Mouse (Mus musculus) right cerebral cortex, adult 2 months (tissue): ENCODE results near the gene Gbgt1.
"Not testable (repeated sequence)": the region's sequence is repeated elsewhere in the genome, so short reads cannot be mapped to it uniquely, and the experiment has no call there.

Experiments
- DNase-seq, 2 experiments: peaks; one replicate each; pipeline ENCODE4 v3.0.0; 2021 to 2022; ENCODE audit warnings: low spot score in 2 of 2

The Gbgt1 gene

GRCm38 (mm10) chr2:28496671-28497070 is at the start of gene Gbgt1:
TSS of gene Gbgt1 (plus strand) at chr2:28496891.
- no peak for DNase-seq

GRCm38 (mm10) chr2:28447315-28447670 is 49.4 kb upstream of the Gbgt1 start:
- no peak for DNase-seq

GRCm38 (mm10) chr2:28451663-28452062 is 45.0 kb upstream of the Gbgt1 start:
- DNase-seq = no peak

GRCm38 (mm10) chr2:28453539-28453938 is 43.2 kb upstream of the Gbgt1 start:
- no peak for DNase-seq

GRCm38 (mm10) chr2:28456616-28457015 is 40.1 kb upstream of the Gbgt1 start:
- no peak for DNase-seq

GRCm38 (mm10) chr2:28463919-28464318 is 32.8 kb upstream of the Gbgt1 start:
- peak; percentile 85 for DNase-seq

- DNase-seq = no peak
Observed at GRCm38 (mm10) chr2:28464919-28465318, 31.8 kb upstream of the Gbgt1 start.

GRCm38 (mm10) chr2:28465836-28466518 is 30.7 kb upstream of the Gbgt1 start, which contains the start of gene 1700007K13Rik:
TSS of gene 1700007K13Rik (minus strand) at chr2:28466332.
- peak; percentile 77 to 81 for DNase-seq

- DNase-seq = peak; percentile 85 to 86
Observed at GRCm38 (mm10) chr2:28467860-28468485, 28.7 kb upstream of the Gbgt1 start, which contains the start of gene Mrps2. TSS of gene Mrps2 (plus strand) at chr2:28468066.

- DNase-seq = peak in 1 of 2 experiments; percentile 2
Observed at GRCm38 (mm10) chr2:28468486-28469225, 28.0 kb upstream of the Gbgt1 start.

GRCm38 (mm10) chr2:28469461-28469860 is 27.2 kb upstream of the Gbgt1 start:
- peak in 1 of 2 experiments; percentile 2 for DNase-seq

- DNase-seq = no peak
Observed at GRCm38 (mm10) chr2:28470591-28470990, 26.1 kb upstream of the Gbgt1 start.

GRCm38 (mm10) chr2:28472011-28472410 is 24.7 kb upstream of the Gbgt1 start:
- DNase-seq = not testable (repeated sequence)

- not testable (repeated sequence) for DNase-seq
Observed at GRCm38 (mm10) chr2:28477993-28478392, 18.7 kb upstream of the Gbgt1 start.

GRCm38 (mm10) chr2:28479208-28480204 is 17.2 kb upstream of the Gbgt1 start:
- DNase-seq = no peak

GRCm38 (mm10) chr2:28483861-28484260 is 12.8 kb upstream of the Gbgt1 start:
- DNase-seq = no peak

GRCm38 (mm10) chr2:28494521-28494920 is 2.2 kb upstream of the Gbgt1 start:
- no peak for DNase-seq

GRCm38 (mm10) chr2:28495207-28495756 is 1.4 kb upstream of the Gbgt1 start:
- peak; percentile 31 to 43 for DNase-seq

- DNase-seq = no peak
Observed at GRCm38 (mm10) chr2:28495801-28496595, 693 bp upstream of the Gbgt1 start.

- DNase-seq = no peak
Observed at GRCm38 (mm10) chr2:28497561-28497960, 870 bp downstream of the Gbgt1 start.
